Mouse (Mus musculus): Measurements from ENCODE around the gene Soga1.

The Soga1 gene

DNA sequence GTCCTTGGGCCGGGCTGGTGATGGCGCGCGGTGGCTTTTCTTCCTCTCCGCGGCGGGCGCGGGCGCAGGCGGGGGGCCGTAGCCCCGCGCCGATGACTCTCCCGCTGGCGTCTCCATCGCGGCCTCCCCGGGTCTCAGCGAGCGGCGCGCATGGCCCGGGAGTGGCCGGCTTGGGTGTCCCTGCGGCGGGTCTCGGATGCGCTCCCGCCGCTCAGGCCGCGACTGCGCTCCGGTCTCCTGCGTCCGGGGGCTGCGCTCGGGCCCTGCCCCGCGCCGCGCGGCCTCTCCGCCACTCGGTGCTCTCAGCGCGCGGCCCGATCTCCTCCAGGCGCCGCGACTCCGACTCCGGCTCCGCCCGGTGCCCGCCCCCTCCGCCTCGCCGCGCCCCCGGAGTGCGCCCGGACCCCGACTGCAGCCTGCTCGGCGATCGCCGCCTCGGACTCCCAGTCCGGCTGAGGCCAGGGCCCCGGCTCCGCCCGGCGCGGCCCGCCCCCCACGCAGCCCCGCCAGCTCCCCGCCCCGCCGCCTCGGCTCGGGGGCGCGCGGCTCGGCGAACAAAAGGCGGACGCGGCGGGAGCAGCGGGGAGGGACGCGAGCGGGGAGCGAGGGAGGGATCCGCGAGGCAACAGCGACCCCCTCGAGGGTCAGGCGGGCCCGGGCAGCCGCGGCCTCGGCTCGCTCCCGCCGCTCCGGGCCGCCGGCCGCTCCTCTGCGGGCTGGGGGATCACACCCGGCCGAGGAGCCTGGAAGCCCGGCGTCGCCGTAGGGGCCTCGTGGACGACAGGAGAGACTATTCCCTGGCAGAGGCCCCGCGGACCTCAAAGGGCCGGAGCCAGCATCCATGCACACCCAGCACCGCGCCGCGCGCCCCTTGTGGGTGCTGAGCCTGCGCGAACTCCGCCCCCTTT is at the start of gene Soga1:
Soga1 (minus strand) TSS at position 462 of the 908 bp plus-strand sequence.
- peak; percentile 90 for DNase-seq (ENCODE audit: low spot score)

DNA sequence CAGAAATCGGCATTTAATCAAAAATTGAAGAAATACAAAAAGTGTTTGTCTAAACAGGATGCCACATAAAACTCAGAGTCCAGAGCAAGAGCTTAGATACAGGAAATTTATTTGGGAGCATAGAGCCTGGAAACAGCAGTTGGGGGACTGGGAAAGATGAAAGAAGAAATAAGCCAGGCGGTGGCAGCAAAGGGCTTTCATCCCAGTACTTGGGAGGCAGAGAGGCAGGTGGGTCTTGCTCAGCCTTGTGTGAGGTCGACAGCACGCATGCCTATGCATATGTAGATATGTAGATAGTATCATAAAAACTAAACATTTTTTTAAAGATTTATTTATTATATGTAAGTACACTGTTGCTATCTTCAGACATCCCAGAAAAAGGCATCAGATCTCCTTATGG is 49.0 kb upstream of the Soga1 start:
- DNase-seq (ENCODE audit: low spot score) = peak; percentile 29

DNA sequence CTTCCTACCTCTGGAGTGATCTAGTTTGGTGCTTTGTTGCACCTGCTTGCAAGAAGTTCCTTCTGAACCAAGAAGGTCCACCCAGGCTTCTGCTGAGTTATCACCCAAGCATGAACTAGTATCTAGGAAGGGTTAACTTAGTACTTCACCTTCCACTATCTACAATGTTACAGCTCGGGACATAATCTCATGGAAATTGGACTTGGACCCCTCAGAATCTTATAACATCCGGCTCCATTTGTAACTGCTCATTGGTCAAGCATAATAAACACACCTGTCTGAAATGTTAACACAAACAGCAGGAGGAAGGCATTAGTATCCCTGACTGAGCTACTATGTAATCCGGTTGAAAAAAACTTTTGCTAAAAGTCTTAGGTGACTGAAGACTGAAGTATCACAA is 48.3 kb upstream of the Soga1 start:
- DNase-seq (ENCODE audit: low spot score) = no peak

DNA sequence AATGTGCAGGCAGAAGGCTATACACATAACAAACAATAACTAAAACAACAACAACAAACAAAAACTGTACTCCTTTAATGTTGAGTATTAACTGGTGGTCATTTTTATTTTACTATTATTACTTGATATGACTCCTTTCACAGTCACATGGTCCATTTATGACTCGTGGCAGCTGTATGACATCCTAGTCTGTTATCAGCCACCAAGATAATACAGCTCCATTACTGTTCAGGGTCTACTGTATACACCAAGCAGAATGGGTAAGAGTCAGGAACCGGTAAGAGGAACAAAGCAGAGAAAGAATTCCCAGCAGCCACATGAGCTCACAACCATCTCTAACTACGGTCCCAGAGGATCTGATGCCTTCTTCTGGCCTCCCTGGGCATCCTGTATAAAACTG is 46.2 kb upstream of the Soga1 start:
- DNase-seq (ENCODE audit: low spot score) = no peak

DNA sequence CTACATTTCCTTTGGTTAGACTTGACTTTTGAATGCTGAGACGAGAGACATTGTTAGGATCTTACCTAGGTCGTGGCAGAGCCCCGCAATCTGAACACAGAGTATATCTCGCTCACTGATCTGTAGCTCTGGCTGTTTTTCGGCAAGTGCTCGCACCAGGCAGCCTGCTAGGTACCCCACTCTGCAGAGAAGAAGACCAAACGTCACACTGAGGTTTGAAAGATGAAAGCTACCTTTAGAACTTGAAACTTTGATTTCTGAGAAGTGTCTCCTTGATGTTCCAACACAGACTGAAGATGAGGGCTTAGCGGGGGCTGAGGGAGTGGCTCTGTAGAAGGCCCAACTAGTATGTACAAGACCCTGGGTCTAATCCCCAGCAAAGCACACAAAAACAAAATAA is 42.7 kb upstream of the Soga1 start:
- no peak for DNase-seq (ENCODE audit: low spot score)

DNA sequence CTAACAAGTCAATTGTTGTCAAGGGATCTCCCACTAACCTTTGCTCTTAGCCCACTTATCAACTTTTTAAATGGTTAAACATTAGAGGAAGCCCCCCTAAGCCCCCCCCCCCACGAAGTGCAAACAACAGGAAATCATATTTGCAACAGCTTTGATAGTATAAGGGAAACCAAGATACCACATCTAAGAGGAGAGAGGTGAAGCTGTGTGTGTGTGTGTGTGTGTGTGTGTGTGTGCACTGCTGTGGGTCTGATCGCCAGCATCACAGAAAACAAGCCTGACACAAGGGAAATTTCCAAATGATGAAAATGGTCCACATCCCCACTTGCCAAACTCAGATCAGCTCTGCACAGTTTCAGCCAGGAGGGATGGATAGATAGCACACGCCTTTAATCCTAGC is 40.0 kb upstream of the Soga1 start:
- no peak for DNase-seq (ENCODE audit: low spot score)

DNA sequence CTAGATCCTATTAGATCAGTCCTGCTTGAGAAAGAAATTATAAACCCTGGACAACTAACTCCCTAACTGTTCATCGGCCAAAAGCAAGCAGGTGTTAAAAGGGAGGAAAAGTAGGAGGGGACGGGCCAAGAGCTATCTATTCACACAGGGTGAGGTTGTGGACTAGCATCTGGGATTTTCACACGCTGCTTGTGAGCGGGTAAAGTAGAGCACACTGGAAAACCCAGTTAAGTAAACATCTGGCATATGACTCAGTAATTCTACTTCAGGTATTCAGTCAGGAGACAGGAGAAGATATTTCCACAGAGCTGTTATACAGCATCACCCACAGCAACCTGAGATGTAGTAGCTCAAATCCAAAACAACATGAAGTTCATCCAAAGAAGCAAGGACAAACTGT is 39.5 kb upstream of the Soga1 start:
- no peak for DNase-seq (ENCODE audit: low spot score)

DNA sequence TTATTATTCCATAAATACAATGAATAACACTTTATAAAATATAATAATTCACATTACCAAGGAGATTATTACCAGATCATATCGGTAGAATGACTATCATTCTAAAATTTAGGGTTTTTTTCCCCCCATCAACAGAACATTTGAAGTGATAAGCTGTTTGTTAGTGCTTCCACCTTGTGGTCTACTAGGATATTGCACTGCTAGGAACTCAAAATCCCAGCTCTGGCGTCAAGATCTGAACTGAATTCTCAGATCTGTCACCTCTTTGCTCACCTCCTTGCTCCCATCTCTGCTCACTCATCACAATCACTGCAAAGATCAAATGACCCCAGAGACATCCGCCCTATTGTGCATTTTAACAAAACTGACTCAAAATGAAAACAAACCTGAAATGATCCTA is 37.9 kb upstream of the Soga1 start:
- peak; percentile 74 for DNase-seq (ENCODE audit: low spot score)

DNA sequence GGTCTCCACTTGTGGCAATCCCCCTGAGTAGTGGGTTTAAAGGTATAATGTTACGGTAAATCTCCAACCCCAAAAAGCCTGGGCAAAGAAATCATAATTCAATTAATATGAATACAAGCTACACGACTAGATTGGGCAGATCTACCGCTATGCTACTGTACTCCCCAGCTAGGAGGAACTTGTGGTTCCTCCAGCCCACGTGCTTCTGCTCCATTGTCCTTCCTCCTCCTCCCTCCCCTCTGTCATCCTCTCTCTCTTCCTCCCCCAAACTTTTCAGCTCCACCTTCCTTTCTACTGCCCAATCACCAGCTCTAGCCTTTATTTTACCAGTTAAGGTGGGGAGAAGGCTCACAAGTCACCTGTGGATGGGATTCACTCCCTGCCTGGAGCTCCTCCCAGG is 29.2 kb upstream of the Soga1 start:
- no peak for DNase-seq (ENCODE audit: low spot score)

DNA sequence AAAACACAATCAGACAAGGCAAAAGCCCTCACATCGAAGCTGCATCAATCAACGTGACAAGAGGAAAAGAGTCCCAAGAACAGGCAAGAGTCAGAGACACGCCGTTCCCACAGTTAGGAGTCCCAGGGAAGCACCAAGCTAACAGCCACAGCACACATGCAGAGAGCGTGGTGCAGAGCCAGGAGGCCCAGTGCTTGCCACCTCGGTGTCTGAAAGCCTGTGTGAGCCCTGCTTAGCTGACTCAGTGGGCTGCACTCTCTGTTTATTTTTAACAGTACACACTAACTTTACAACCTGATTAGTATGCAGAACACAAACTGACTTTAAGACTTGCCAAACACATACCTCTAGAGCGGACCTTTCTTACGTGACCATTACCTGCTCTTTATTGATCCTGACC is 25.4 kb upstream of the Soga1 start:
- DNase-seq (ENCODE audit: low spot score) = no peak

DNA sequence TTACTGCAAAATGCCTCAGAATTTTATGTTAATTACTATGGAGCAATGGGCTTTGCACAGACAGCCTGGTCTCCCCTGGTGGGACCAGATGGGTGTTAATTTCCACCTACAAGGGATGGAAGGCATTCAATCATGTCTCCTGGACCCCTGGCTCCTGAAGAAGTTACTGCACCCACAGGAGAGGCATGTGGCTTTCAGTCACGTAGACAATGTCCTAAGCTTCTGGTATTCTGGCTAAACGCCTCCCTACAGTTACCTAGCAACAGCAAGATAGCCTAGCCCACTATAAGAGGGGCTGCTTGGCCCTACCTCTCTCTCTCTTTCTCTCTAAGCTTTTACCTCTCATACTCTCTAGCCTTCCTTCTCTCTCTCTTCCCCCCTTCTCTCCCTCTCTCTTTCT is 23.2 kb upstream of the Soga1 start:
- no peak for DNase-seq (ENCODE audit: low spot score)

DNA sequence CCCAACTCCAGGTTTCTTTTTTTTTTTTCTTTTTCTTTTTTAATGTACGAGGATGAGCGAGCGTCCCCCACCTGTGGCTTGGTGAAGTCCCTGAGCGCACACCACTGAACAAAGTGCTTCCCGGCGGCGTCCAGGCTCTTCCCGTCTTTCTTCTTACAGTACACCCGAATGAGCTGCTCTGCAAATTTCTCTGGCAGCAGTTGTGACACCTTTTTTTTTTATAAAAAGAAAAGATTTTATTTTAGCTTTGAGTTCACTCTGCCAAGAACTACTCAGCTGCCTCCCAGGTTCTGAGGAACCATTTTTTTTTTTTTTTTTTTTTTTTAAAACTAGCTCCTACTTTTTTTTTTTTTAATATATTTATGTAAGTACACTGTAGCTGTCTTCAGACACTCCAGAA is 22.6 kb upstream of the Soga1 start:
- no peak for DNase-seq (ENCODE audit: low spot score)

DNA sequence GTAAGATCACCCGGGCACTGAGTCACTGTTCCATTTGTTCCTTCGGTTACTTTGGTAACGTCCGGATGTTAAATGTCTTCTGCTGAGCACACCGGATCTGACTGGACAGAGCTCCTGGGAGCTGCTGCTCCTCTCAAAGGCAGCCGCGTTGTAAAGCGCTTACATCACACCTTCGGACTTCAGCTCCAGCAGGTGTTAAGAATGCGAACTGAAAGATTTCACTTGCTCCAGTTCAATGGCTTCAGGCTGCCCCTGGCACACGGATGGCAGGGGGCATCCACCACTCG is 21.2 kb upstream of the Soga1 start:
- no peak for DNase-seq (ENCODE audit: low spot score)

DNA sequence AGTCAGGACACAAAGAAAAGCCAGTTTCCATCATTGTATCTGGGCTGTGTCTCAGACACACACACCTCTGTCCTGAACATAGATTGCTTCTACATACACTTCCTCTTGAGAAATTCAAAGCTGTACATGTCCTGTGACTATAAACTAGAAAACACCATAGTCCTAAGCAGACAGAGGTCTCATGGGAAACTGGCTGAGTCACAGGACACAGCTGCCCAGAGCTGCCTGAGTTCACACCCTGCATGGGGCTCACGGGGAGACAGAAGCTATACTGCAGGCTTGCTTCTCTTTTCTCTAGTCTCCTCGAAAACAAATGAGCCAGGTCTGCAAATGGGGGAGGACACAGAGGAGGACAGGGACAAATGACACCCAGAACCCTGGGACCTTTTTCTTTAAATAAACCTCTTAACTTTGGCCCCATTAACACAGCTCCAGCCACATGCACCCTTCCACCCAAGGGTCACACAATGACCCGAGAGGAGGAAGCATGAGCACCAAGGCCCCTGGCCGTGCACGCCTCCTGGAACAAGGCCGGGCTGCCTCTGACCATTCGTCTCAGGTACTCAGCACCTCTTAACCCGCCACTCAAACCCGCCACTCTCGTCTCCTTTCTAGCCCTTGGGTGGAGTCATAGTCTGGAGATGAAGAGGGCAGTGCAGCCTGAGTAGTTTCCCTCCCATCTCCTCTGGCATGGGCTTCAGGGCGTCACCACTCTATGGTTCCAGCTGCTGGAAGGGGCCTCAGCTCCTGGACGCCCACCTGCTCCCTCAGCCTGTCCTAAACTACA is 20.7 kb upstream of the Soga1 start:
- DNase-seq (ENCODE audit: low spot score) = no peak

DNA sequence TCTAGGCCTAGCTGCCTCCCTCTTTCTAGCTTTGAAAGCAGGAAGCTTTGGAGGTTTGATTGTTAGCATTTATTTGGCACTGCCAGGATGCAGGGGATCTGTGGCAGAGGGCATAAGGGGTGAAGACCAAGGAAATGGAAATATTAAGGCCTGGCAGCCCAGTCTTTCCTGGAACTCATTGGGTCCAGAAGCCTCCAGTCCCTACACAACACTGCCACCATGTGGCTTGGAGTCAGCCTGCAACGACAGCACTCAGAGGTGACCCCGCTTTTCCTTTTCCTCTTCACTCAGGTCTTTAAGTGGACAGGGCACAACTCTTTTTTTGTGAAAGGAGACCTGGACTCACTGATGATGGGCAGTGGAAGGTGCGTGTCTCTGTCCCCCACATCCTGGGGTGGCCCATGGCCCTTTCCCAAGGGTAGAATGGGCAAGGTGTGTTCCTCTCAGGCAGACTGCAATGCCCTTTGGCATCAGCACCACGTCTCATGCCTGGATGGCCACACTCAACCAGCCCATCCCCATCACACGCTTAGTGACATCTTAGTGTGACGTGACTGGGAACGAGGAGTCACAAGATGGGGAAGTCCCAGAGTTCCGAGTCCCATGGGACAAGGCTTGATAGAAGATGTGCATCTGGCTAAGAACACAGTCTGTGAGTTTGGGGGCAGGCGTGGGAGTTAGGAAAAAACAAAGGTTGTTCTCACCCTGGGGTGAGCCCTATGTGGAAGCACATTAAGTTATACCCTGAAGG is 16.1 kb upstream of the Soga1 start:
- DNase-seq (ENCODE audit: low spot score) = peak; percentile 84

DNA sequence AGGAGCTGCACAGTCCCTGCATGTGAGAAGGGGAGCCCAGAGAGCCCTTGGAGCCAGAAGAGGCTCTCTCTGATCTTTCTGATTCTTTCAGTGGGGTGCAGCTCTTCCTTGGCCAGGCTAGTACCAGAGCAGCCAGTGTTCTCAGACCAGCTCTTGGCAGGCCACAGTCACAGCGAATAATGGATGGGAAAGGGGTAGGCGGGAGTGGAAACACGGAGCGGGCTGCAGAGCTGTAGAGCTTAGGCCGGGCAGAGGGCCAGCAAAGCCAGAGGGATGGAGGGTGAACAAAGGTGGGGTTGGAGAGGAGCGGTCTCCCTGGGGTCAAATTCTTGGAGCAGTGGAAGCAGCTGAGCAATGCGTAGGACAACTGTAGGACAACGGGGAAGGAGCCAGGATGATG is 13.0 kb upstream of the Soga1 start:
- no peak for DNase-seq (ENCODE audit: low spot score)

DNA sequence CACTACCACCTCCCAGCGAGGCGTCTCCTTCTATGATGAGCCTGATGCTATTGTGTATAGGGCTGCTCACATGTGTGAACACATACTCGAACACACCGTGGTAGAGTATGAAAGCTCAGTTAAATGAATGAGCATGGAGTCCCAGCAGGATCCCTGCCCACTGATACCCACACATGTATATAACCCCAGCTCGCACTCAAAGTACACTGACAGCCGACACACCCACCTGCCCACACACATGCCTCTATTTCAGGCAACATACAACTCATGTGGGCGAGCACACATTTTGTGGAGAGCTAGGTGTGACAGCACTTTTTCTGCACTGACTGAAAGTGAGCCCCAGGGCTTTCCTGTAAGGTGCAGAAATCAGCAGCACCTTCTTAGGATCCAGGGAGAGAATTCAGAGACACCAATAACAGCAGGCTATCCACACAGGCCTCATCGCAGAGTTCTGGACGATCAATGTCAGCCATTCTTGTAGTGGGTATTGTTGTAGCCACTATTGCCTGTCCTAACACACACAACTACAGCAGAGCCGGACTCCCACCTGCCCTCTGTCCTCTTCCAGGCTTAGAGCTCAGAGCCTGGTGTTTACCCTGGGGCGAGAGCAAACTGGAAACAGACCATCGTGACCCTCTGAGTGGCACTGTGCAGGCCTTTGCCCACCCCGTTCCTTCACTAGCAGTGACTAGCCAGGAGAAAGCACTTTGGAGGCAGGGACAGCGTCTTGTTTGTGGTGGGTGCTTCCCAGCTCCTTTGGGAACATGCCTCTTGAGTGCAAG is 8.7 kb upstream of the Soga1 start:
- no peak for DNase-seq (ENCODE audit: low spot score)

DNA sequence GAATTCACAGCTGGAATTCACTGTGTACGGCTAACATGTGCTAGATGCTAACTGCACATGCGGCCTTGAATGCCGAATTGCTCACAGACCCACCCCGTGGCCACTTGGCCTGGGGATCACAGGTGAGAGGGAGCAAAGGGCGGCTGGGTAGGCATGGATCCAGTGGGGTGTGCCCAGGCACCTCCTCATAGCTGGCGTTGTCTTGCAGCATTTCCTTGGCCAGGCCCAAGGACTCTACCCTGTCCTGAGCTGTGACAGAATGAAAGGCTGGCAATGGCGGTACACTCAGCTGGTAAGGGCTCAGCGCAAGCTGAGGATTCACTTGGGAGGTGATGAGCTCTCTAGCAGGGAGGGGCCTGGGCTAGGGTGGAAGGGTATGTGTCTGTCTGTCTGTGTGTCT is 7.7 kb upstream of the Soga1 start, which contains the start of gene Tldc2:
Tldc2 (plus strand) TSS at position 260 of the 400 bp plus-strand sequence.
- DNase-seq (ENCODE audit: low spot score) = no peak

DNA sequence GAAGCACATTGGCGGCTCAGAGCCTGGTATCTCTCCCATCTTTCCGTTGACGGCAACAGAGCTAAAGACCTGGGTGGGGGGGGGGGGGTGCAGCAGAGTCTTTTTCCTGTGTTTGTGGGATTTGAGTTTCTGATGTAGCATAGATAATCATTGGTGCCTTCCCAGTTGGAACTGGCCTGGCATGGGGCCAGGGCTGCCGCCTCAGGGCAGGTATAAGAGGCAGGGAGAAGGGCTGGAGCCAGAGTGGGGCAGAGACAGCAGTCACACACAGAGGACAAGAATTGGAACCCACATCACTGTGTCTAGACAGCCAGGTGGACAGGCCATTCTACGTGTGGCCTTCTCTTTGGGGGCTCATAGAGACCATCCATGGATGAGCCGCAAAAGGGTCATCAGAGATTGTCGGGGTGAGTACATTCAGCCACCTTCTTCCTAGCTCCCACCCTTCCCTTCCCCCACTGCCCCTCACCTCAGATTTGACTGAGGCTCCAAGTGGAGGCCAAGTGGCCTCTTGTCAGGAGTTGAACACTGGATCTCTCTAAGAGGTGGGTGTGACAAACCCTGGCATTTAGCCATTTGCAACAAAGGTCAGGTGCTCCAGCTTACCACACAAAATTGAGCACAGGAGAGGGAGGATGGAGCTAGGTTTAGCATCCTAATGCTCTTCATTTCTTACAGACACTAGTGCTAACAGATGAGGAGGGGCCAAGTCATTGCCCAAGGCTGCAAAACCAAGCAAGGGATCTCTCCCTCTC is 6.0 kb upstream of the Soga1 start:
- no peak for DNase-seq (ENCODE audit: low spot score)

DNA sequence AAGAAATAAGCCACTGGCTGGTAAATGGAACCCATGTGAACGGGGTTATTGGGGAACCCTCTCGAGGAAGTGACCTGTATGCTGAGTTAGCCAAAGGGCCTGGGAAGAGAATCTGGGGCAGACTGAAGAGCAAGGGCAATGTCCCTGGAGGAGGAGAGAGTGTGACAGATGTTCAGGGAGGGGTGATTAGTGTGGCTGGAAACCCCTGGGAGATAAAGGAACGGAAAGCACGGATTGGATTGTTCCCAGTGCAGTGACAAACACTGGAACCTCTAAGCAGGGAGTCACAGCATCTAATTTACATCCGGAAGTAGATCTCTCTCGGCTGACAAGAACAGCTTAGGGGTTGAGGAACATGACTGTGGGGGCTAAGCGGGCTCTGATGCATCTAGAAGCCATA is 2.9 kb upstream of the Soga1 start:
- no peak for DNase-seq (ENCODE audit: low spot score)

DNA sequence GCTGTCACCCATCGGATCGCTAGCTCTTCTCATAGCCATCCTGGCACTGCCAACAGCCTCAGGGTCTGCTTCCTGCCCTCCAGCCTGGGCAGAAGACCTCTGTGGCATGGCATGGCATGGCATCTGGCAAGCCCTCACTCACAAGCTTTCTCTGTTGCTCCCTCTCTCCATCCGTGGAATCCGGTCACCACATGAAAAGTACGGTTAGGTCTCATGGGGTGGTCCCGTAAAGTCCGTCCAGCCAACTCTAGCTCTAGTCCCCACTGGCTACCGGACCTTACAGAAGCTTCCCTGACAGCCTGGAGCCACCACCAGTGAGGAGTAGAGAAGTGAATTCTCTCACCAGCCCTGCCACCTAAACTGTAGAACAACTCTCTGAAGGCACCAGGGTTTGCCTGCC is 2.3 kb upstream of the Soga1 start:
- no peak for DNase-seq (ENCODE audit: low spot score)
